Mouse (Mus musculus): ENCODE data around the gene Ccl8. TPM values are rescaled to one million over a fixed set of nuclear protein-coding genes. Genes with fewer than 3 reads are reported as not detected.

Ccl8 gene
- not detected for total RNA-seq (2021)

- intact Hi-C loops (cut with DNase I): no loop called here
- DNase-seq: no peak
Observed at GRCm38 (mm10) chr11:82114885-82115284, at the start of gene Ccl8. Gene Ccl8, plus strand, starts transcription at chr11:82115185.

- intact Hi-C loops (cut with DNase I): no loop called here
- no peak for DNase-seq
Observed at GRCm38 (mm10) chr11:82066953-82067571, 47.9 kb upstream of the Ccl8 start.

GRCm38 (mm10) chr11:82071076-82071475 lies 43.9 kb upstream of the Ccl8 start:
- intact Hi-C loops (cut with DNase I): no loop called here
- DNase-seq: no peak

GRCm38 (mm10) chr11:82072374-82072773 lies 42.6 kb upstream of the Ccl8 start:
- intact Hi-C loops (cut with DNase I): no loop called here

GRCm38 (mm10) chr11:82072984-82073383 lies 42.0 kb upstream of the Ccl8 start:
- no peak for DNase-seq

More at GRCm38 (mm10) chr11:82072374-82072773, 42.6 kb upstream of the Ccl8 start:
- DNase-seq: no peak

GRCm38 (mm10) chr11:82073686-82074085 lies 41.3 kb upstream of the Ccl8 start:
- intact Hi-C loops (cut with DNase I): no loop called here
- DNase-seq: no peak

More at GRCm38 (mm10) chr11:82072984-82073383, 42.0 kb upstream of the Ccl8 start:
- intact Hi-C loops (cut with DNase I): no loop called here

- DNase-seq: no peak
- intact Hi-C loops (cut with DNase I): no loop called here
Observed at GRCm38 (mm10) chr11:82077031-82077430, 38.0 kb upstream of the Ccl8 start.

GRCm38 (mm10) chr11:82078136-82078730 lies 36.8 kb upstream of the Ccl8 start:
- intact Hi-C loops (cut with DNase I): no loop called here

GRCm38 (mm10) chr11:82080865-82081264 lies 34.1 kb upstream of the Ccl8 start:
- intact Hi-C loops (cut with DNase I): no loop called here
- DNase-seq: no peak

More at GRCm38 (mm10) chr11:82078136-82078730, 36.8 kb upstream of the Ccl8 start:
- no peak for DNase-seq

GRCm38 (mm10) chr11:82084360-82084759 lies 30.6 kb upstream of the Ccl8 start:
- no peak for DNase-seq
- intact Hi-C loops (cut with DNase I): no loop called here

GRCm38 (mm10) chr11:82099511-82100323 lies 15.3 kb upstream of the Ccl8 start:
- DNase-seq: no peak
- intact Hi-C loops (cut with DNase I): no loop called here

- DNase-seq: no peak
- intact Hi-C loops (cut with DNase I): no loop called here
Observed at GRCm38 (mm10) chr11:82101087-82101486, 13.9 kb upstream of the Ccl8 start.

- DNase-seq: no peak
- intact Hi-C loops (cut with DNase I): no loop called here
Observed at GRCm38 (mm10) chr11:82101529-82101928, 13.5 kb upstream of the Ccl8 start, which contains the start of gene Ccl12. Gene Ccl12, plus strand, starts transcription at chr11:82101845.

GRCm38 (mm10) chr11:82109611-82110010 lies 5.4 kb upstream of the Ccl8 start:
- no peak for DNase-seq
- intact Hi-C loops (cut with DNase I): no loop called here

- intact Hi-C loops (cut with DNase I): no loop called here
Observed at GRCm38 (mm10) chr11:82110372-82111248, 4.4 kb upstream of the Ccl8 start.

GRCm38 (mm10) chr11:82116041-82116440 lies 1.1 kb downstream of the Ccl8 start:
- intact Hi-C loops (cut with DNase I): no loop called here
- DNase-seq: no peak

More at GRCm38 (mm10) chr11:82110372-82111248, 4.4 kb upstream of the Ccl8 start:
- no peak for DNase-seq

- intact Hi-C loops (cut with DNase I): no loop called here
- no peak for DNase-seq
Observed at GRCm38 (mm10) chr11:82132977-82133376, 18.0 kb downstream of the Ccl8 start.

- no peak for DNase-seq
Observed at GRCm38 (mm10) chr11:82136196-82136595, 21.2 kb downstream of the Ccl8 start.

GRCm38 (mm10) chr11:82139492-82140094 lies 24.6 kb downstream of the Ccl8 start:
- peak; percentile 11 to 13 for DNase-seq
- intact Hi-C loops (cut with DNase I): no loop called here

More at GRCm38 (mm10) chr11:82136196-82136595, 21.2 kb downstream of the Ccl8 start:
- intact Hi-C loops (cut with DNase I): no loop called here

GRCm38 (mm10) chr11:82159126-82159525 lies 44.1 kb downstream of the Ccl8 start:
- DNase-seq: no peak
- intact Hi-C loops (cut with DNase I): no loop called here
